Mouse (Mus musculus) brain, adult 2 months (tissue): Measurements from ENCODE around the gene Zfp821.

Experiments
- DNase-seq: peaks from one replicate; pipeline ENCODE4 v3.0.0; 2011; ENCODE audit warnings: low read depth, low spot score

Gene Zfp821

GRCm38 (mm10) chr8:109705320-109706075 is at the start of gene Zfp821:
TSS of gene Zfp821 (plus strand) at chr8:109705546.
- peak; percentile 96 for DNase-seq

GRCm38 (mm10) chr8:109656860-109657259 is 48.5 kb upstream of the Zfp821 start:
- peak; percentile 78 for DNase-seq

GRCm38 (mm10) chr8:109662328-109662727 is 43.0 kb upstream of the Zfp821 start:
- peak; percentile 47 for DNase-seq

GRCm38 (mm10) chr8:109666616-109667015 is 38.7 kb upstream of the Zfp821 start:
- no peak for DNase-seq

- DNase-seq: no peak
Measured at GRCm38 (mm10) chr8:109672656-109673055, 32.7 kb upstream of the Zfp821 start.

- DNase-seq: no peak
Measured at GRCm38 (mm10) chr8:109673596-109673995, 31.8 kb upstream of the Zfp821 start.

- peak; percentile 81 for DNase-seq
Measured at GRCm38 (mm10) chr8:109675896-109676643, 29.3 kb upstream of the Zfp821 start.

GRCm38 (mm10) chr8:109681535-109681934 is 23.8 kb upstream of the Zfp821 start:
- no peak for DNase-seq

- DNase-seq: no peak
Measured at GRCm38 (mm10) chr8:109682120-109682519, 23.2 kb upstream of the Zfp821 start.

GRCm38 (mm10) chr8:109687248-109687647 is 18.1 kb upstream of the Zfp821 start:
- no peak for DNase-seq

GRCm38 (mm10) chr8:109691769-109692168 is 13.6 kb upstream of the Zfp821 start:
- peak; percentile 40 for DNase-seq

GRCm38 (mm10) chr8:109692443-109693145 is 12.8 kb upstream of the Zfp821 start:
- DNase-seq: peak; percentile 44

- peak; percentile 100 for DNase-seq
Measured at GRCm38 (mm10) chr8:109693146-109693900, 12.0 kb upstream of the Zfp821 start, which contains the start of gene Ist1. TSS of gene Ist1 (minus strand) at chr8:109693260.

GRCm38 (mm10) chr8:109694154-109694553 is 11.2 kb upstream of the Zfp821 start:
- DNase-seq: no peak

GRCm38 (mm10) chr8:109697754-109698153 is 7.6 kb upstream of the Zfp821 start:
- DNase-seq: no peak

GRCm38 (mm10) chr8:109698477-109698876 is 6.9 kb upstream of the Zfp821 start:
- no peak for DNase-seq

- DNase-seq: no peak
Measured at GRCm38 (mm10) chr8:109704565-109705319, 604 bp upstream of the Zfp821 start.

GRCm38 (mm10) chr8:109706076-109706873 is 929 bp downstream of the Zfp821 start:
- DNase-seq: peak; percentile 32

- peak; percentile 87 for DNase-seq
Measured at GRCm38 (mm10) chr8:109706874-109707237, 1.5 kb downstream of the Zfp821 start.

GRCm38 (mm10) chr8:109707921-109708320 is 2.6 kb downstream of the Zfp821 start:
- no peak for DNase-seq
